Comparison of ENCODE assay signal across 15 mouse cellular contexts in genomic region chr13:42719401-42719800, GRCm38 (mm10). TPM values are rescaled to one million over a fixed set of nuclear protein-coding genes. Genes with fewer than 3 reads are reported as not detected.
A peak's percentile ranks its signal among the peaks of the same experiment; 100 is the strongest.
DNase-seq lines count a peak whose midpoint lies in the region; ATAC-seq and TF ChIP-seq lines count a peak whose summit lies in the region.
"Had no signal": no experiment of that assay in that cellular context is flagged by ENCODE, and none has a peak within 500 bp of the region (broad histone marks: within the 10 kb centered on the region; RNA-seq: fewer than 3 reads in every experiment).

No protein-coding gene starts in this region.

- no peak overlapping the region for H3K4me3 ChIP-seq in forebrain, postnatal 0 days (ENCODE audit: low read depth, low read length)
- H3K4me3 ChIP-seq in forebrain, embryonic 15.5 days, result no peak overlapping the region
- no peak overlapping the region for H3K4me3 ChIP-seq in midbrain, embryonic 11.5 days (ENCODE audit: low read depth, low read length)
- H3K4me3 ChIP-seq in midbrain, embryonic 16.5 days (ENCODE audit: low read depth, low read length), result no peak overlapping the region
- no peak overlapping the region for H3K4me3 ChIP-seq in hindbrain, postnatal 0 days (ENCODE audit: low read length)
- no peak overlapping the region for H3K4me3 ChIP-seq in neural tube, embryonic 14.5 days (ENCODE audit: low read depth, low read length)
- H3K4me3 ChIP-seq: erythroblast, embryonic 14.5 days; heart, embryonic 13.5 days had no signal

- H3K9ac ChIP-seq in forebrain, postnatal 0 days, result no peak overlapping the region
- H3K9ac ChIP-seq in forebrain, embryonic 15.5 days (replicated peaks), result no peak overlapping the region
- H3K9ac ChIP-seq in midbrain, embryonic 11.5 days (ENCODE audit: low read length), result no peak overlapping the region
- H3K9ac ChIP-seq in midbrain, embryonic 16.5 days (ENCODE audit: low read depth, low read length), result no peak overlapping the region
- H3K9ac ChIP-seq in hindbrain, postnatal 0 days (replicated peaks; ENCODE audit: low read length), result no peak overlapping the region
- H3K9ac ChIP-seq in neural tube, embryonic 14.5 days (replicated peaks; ENCODE audit: low read depth, low read length), result no peak overlapping the region
- H3K9ac ChIP-seq: heart, embryonic 13.5 days had no signal

- DNase-seq in forebrain, postnatal 0 days, result no peak
- no peak for DNase-seq in midbrain, embryonic 11.5 days (ENCODE audit: low spot score, missing footprints)
- peak; percentile 43 for DNase-seq in hindbrain, postnatal 0 days (ENCODE audit: low spot score)
- no peak for DNase-seq in urinary bladder, postnatal 25 days (ENCODE audit: low spot score)
- DNase-seq in adrenal gland, postnatal 4 days (ENCODE audit: low spot score in 2 of 2), result no peak
- DNase-seq: cerebellum, postnatal 14 days; thymus, postnatal 25 days had no signal

- no peak for TF ChIP-seq CTCF in forebrain, postnatal 0 days (IDR thresholded peaks at IDR 0.05; ENCODE audit: low read depth)
- TF ChIP-seq CTCF in hindbrain, postnatal 0 days (IDR thresholded peaks at IDR 0.05; ENCODE audit: low read depth), result no peak

- no peaks in the 10 kb centered on the region for H3K27me3 ChIP-seq in forebrain, postnatal 0 days (ENCODE audit: insufficient read depth, low read length)
- no peaks in the 10 kb centered on the region for H3K27me3 ChIP-seq in forebrain, embryonic 15.5 days
- no peaks in the 10 kb centered on the region for H3K27me3 ChIP-seq in midbrain, embryonic 11.5 days (ENCODE audit: control insufficient read depth, insufficient read depth, low read length)
- H3K27me3 ChIP-seq in midbrain, embryonic 16.5 days (ENCODE audit: control insufficient read depth, insufficient read depth, low read depth, low read length), result no peaks in the 10 kb centered on the region
- no peaks in the 10 kb centered on the region for H3K27me3 ChIP-seq in hindbrain, postnatal 0 days (ENCODE audit: insufficient read depth, low read length)
- no peaks in the 10 kb centered on the region for H3K27me3 ChIP-seq in neural tube, embryonic 14.5 days (ENCODE audit: control insufficient read depth, insufficient read depth, low read length)

- H3K4me2 ChIP-seq in forebrain, postnatal 0 days (ENCODE audit: low read depth), result no peak overlapping the region
- H3K4me2 ChIP-seq in forebrain, embryonic 15.5 days (replicated peaks), result no peak overlapping the region
- no peak overlapping the region for H3K4me2 ChIP-seq in midbrain, embryonic 11.5 days
- H3K4me2 ChIP-seq in midbrain, embryonic 16.5 days (ENCODE audit: low read length), result no peak overlapping the region
- H3K4me2 ChIP-seq in hindbrain, postnatal 0 days (ENCODE audit: low read depth, low read length), result no peak overlapping the region
- H3K4me2 ChIP-seq in neural tube, embryonic 14.5 days (ENCODE audit: low read depth, low read length), result no peak overlapping the region
- H3K4me2 ChIP-seq: heart, embryonic 13.5 days; liver, embryonic 11.5 days had no signal

- H3K4me1 ChIP-seq in forebrain, postnatal 0 days (ENCODE audit: insufficient read depth), result no peaks in the 10 kb centered on the region
- 0 out of 2 replicates have a peak, but pooled peaks cover 7% of the 10 kb centered on the region for H3K4me1 ChIP-seq in forebrain, embryonic 15.5 days
- no peaks in the 10 kb centered on the region for H3K4me1 ChIP-seq in midbrain, embryonic 11.5 days (ENCODE audit: control insufficient read depth, insufficient read depth, low read length)
- peaks cover 13% of the 10 kb centered on the region; the same call in 1 of the 2 replicates for H3K4me1 ChIP-seq in midbrain, embryonic 16.5 days (ENCODE audit: control insufficient read depth, insufficient read depth, low read length)
- H3K4me1 ChIP-seq in hindbrain, postnatal 0 days (ENCODE audit: insufficient read depth, low read length), result no peaks in the 10 kb centered on the region
- H3K4me1 ChIP-seq in neural tube, embryonic 14.5 days (ENCODE audit: control insufficient read depth, insufficient read depth, low read length), result peaks cover 11% of the 10 kb centered on the region
- H3K4me1 ChIP-seq: heart, embryonic 13.5 days had no signal

- 38% methylated on average over 9 of the region's 9 CpGs for WGBS in forebrain, postnatal 0 days
- 30% methylated on average over 9 of the region's 9 CpGs for WGBS in forebrain, embryonic 15.5 days
- 48% methylated on average over 9 of the region's 9 CpGs for WGBS in midbrain, embryonic 11.5 days
- WGBS in midbrain, embryonic 16.5 days, result 27% methylated on average over 9 of the region's 9 CpGs
- 33% methylated on average over 9 of the region's 9 CpGs for WGBS in hindbrain, postnatal 0 days
- 7% methylated on average over 9 of the region's 9 CpGs for WGBS in neural tube, embryonic 14.5 days

- no peaks in the 10 kb centered on the region; the same call in 1 of the 2 replicates for H3K36me3 ChIP-seq in forebrain, postnatal 0 days (ENCODE audit: insufficient read depth)
- H3K36me3 ChIP-seq in forebrain, embryonic 15.5 days, result no peaks in the 10 kb centered on the region
- no peaks in the 10 kb centered on the region for H3K36me3 ChIP-seq in midbrain, embryonic 11.5 days (ENCODE audit: control insufficient read depth, insufficient read depth, low read length)
- no peaks in the 10 kb centered on the region for H3K36me3 ChIP-seq in midbrain, embryonic 16.5 days (ENCODE audit: control insufficient read depth, insufficient read depth, low read length)
- no peaks in the 10 kb centered on the region for H3K36me3 ChIP-seq in hindbrain, postnatal 0 days (ENCODE audit: insufficient read depth, low read length)
- no peaks in the 10 kb centered on the region for H3K36me3 ChIP-seq in neural tube, embryonic 14.5 days (ENCODE audit: control insufficient read depth, insufficient read depth, low read length)
- H3K36me3 ChIP-seq: G1E; heart, embryonic 13.5 days had no signal

- ATAC-seq in forebrain, postnatal 0 days, result peak; percentile 66; the same call in 1 of the 2 replicates
- ATAC-seq in forebrain, embryonic 15.5 days (replicated peaks), result no peak
- ATAC-seq in midbrain, embryonic 11.5 days (ENCODE audit: low FRiP score), result peak; percentile 38; the same call in 1 of the 2 replicates
- ATAC-seq in midbrain, embryonic 16.5 days, result no peak
- ATAC-seq in hindbrain, postnatal 0 days, result no peak
- ATAC-seq in neural tube, embryonic 14.5 days (ENCODE audit: low read depth), result peak; percentile 82
- ATAC-seq: inflammation-experienced regulatory T-cells, adult 6 months had no signal

- H3K9me3 ChIP-seq in forebrain, postnatal 0 days (ENCODE audit: low read length), result no peaks in the 10 kb centered on the region
- H3K9me3 ChIP-seq in forebrain, embryonic 15.5 days, result no peaks in the 10 kb centered on the region
- no peaks in the 10 kb centered on the region for H3K9me3 ChIP-seq in midbrain, embryonic 11.5 days (ENCODE audit: control insufficient read depth, low read length)
- no peaks in the 10 kb centered on the region for H3K9me3 ChIP-seq in midbrain, embryonic 16.5 days (replicated peaks; ENCODE audit: control insufficient read depth, low read length, poor library complexity, severe bottlenecking)
- no peaks in the 10 kb centered on the region for H3K9me3 ChIP-seq in hindbrain, postnatal 0 days (ENCODE audit: low read length)
- H3K9me3 ChIP-seq in neural tube, embryonic 14.5 days (ENCODE audit: control insufficient read depth, low read length), result no peaks in the 10 kb centered on the region
- H3K9me3 ChIP-seq: heart, embryonic 13.5 days had no signal

- H3K27ac ChIP-seq in forebrain, postnatal 0 days (ENCODE audit: low read depth, low read length), result no peak overlapping the region
- no peak overlapping the region for H3K27ac ChIP-seq in forebrain, embryonic 15.5 days (replicated peaks)
- H3K27ac ChIP-seq in midbrain, embryonic 11.5 days (ENCODE audit: low read depth, low read length), result no peak overlapping the region
- no peak overlapping the region for H3K27ac ChIP-seq in midbrain, embryonic 16.5 days (ENCODE audit: low read length)
- H3K27ac ChIP-seq in hindbrain, postnatal 0 days, result no peak overlapping the region
- 0 out of 2 replicates have a peak overlapping the region, but pooled peaks have one; percentile 7 for H3K27ac ChIP-seq in neural tube, embryonic 14.5 days (ENCODE audit: low read depth, low read length)
- H3K27ac ChIP-seq: heart, embryonic 13.5 days had no signal

RNA-seq across cellular contexts. Expression of gene Phactr1, which starts 39.0 kb away (rescaled TPM):
- total RNA-seq in forebrain, postnatal 0 days (2014; rRNA removed), result 82.9 and 84.5 TPM in 2 replicates
- polyA plus RNA-seq in forebrain, postnatal 0 days (2015; fragmentation: Nextera tagmentation; extraction: Ambion mirVana), result 93.0 and 106 TPM in 2 replicates
- 73.1 and 83.8 TPM in 2 replicates for polyA plus RNA-seq in forebrain, embryonic 15.5 days (2015; fragmentation: Nextera tagmentation; extraction: Ambion mirVana)
- polyA plus RNA-seq in midbrain, embryonic 11.5 days (2014; fragmentation: Nextera tagmentation; extraction: Ambion mirVana), result 12.7 and 15.5 TPM in 2 replicates
- 62.5 and 65.3 TPM in 2 replicates for polyA plus RNA-seq in midbrain, embryonic 16.5 days (2015; fragmentation: Nextera tagmentation; extraction: Ambion mirVana)
- 39.0 and 46.6 TPM in 2 replicates for total RNA-seq in hindbrain, postnatal 0 days (2014; rRNA removed)
- 55.4 and 56.7 TPM in 2 replicates for polyA plus RNA-seq in hindbrain, postnatal 0 days (2015; fragmentation: Nextera tagmentation; extraction: Ambion mirVana)
- 58.4 and 65.5 TPM in 2 replicates for polyA plus RNA-seq in neural tube, embryonic 14.5 days (2014; fragmentation: Nextera tagmentation; extraction: Ambion mirVana)
- 10 to 100 TPM; 20.1 to 23.7 TPM for total RNA-seq in adrenal gland, postnatal 4 days (2021)
- polyA plus RNA-seq: erythroblast, embryonic 14.5 days; G1E had no signal

Comparison
In these comparisons a context has a peak if more than half of its experiments do, and no peak if none do; other contexts are left out.
1. ATAC-seq: peak in forebrain, postnatal 0 days (single experiment), midbrain, embryonic 11.5 days (single experiment) and neural tube, embryonic 14.5 days (single experiment); none in forebrain, embryonic 15.5 days (single experiment), midbrain, embryonic 16.5 days (single experiment) and hindbrain, postnatal 0 days (single experiment).